ENCODE assay signal across 23 mouse cellular contexts in the genomic region with DNA sequence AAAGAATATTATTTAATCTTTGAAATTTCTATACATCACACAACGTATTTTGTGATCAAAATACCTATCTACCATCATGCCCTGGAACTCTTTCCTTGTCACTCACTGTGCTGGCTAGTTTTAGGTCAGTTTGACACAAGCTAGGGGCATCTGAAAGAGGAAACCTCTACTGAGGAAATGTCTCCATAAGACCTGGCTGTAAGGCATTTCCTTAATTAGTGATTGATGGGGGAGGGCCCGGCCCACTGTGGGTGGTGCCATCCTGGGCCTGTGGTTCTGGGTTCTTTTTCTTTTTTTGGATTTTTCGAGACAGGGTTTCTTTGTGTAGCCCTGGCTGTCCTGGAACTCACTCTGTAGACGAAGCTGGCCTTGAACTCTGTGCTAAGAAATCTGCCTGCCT. TPM values are rescaled to one million over a fixed set of nuclear protein-coding genes. Genes with fewer than 3 reads are reported as not detected.
"Had no signal": no experiment of that assay in that cellular context is flagged by ENCODE, and none has a peak within 500 bp of the region (broad histone marks: within the 10 kb centered on the region; RNA-seq: fewer than 3 reads in every experiment).

No protein-coding gene starts in this region.

- ATAC-seq: lung, postnatal 0 days; midbrain, embryonic 13.5 days; midbrain, embryonic 16.5 days had no signal

- DNase-seq: kidney, adult 2 months; kidney, postnatal 36 days; layer of hippocampus, postnatal 36 days; left cerebral cortex, postnatal 4 days; lung, embryonic 14.5 days had no signal

- H3K4me3 ChIP-seq: left cerebral cortex, adult 2 months; limb, embryonic 12.5 days; limb, embryonic 15.5 days; liver, embryonic 15.5 days; megakaryocyte, embryonic 14.5 days; midbrain, embryonic 10.5 days; midbrain, embryonic 13.5 days; myocyte; neural tube, embryonic 13.5 days had no signal

- H3K9me3 ChIP-seq: limb, embryonic 12.5 days; limb, embryonic 15.5 days; liver, embryonic 15.5 days; megakaryocyte, embryonic 14.5 days; midbrain, embryonic 10.5 days; midbrain, embryonic 13.5 days; neural tube, embryonic 13.5 days had no signal

- H3K27me3 ChIP-seq: limb, embryonic 12.5 days; limb, embryonic 15.5 days; liver, embryonic 15.5 days; midbrain, embryonic 13.5 days; neural tube, embryonic 13.5 days had no signal

- H3K27ac ChIP-seq: kidney, postnatal 0 days; left cerebral cortex, adult 2 months; limb, embryonic 12.5 days; limb, embryonic 15.5 days; liver, embryonic 15.5 days; midbrain, embryonic 10.5 days; midbrain, embryonic 13.5 days; neural tube, embryonic 13.5 days had no signal

- H3K4me1 ChIP-seq: limb, embryonic 12.5 days; limb, embryonic 15.5 days; liver, embryonic 15.5 days; midbrain, embryonic 10.5 days; midbrain, embryonic 13.5 days; neural tube, embryonic 13.5 days had no signal

- H3K9ac ChIP-seq: limb, embryonic 12.5 days; limb, embryonic 15.5 days; liver, embryonic 15.5 days; lung, embryonic 14.5 days; midbrain, embryonic 13.5 days; neural tube, embryonic 13.5 days had no signal

- H3K4me2 ChIP-seq: limb, embryonic 12.5 days; limb, embryonic 15.5 days; liver, embryonic 11.5 days; liver, embryonic 15.5 days; lung, embryonic 14.5 days; midbrain, embryonic 13.5 days; neural tube, embryonic 13.5 days had no signal

- H3K36me3 ChIP-seq: limb, embryonic 12.5 days; limb, embryonic 15.5 days; liver, embryonic 15.5 days; midbrain, embryonic 10.5 days; midbrain, embryonic 13.5 days; neural tube, embryonic 13.5 days had no signal

RNA-seq across cellular contexts. Expression of gene Gm49368, which starts 3.4 kb away (rescaled TPM):
- total RNA-seq: layer of hippocampus, postnatal 10 days; layer of hippocampus, postnatal 36 days; left cerebral cortex, adult 2 months; left cerebral cortex, postnatal 4 days had no signal
- polyA plus RNA-seq: intestine, postnatal 0 days; kidney, adult 2 months; kidney, embryonic 14.5 days; kidney, postnatal 0 days; limb, embryonic 12.5 days; limb, embryonic 15.5 days; liver, embryonic 11.5 days; lung, embryonic 14.5 days; lung, postnatal 0 days; midbrain, embryonic 10.5 days; midbrain, embryonic 13.5 days; midbrain, embryonic 16.5 days; myocyte; neural tube, embryonic 13.5 days; testis, adult 2 months had no signal

RNA-seq across cellular contexts. Expression of gene Trim72, which starts 55.3 kb away (rescaled TPM):
- total RNA-seq: monocyte, adult 5-6 weeks had no signal
- polyA plus RNA-seq: kidney, embryonic 14.5 days; liver, embryonic 11.5 days; lung, embryonic 14.5 days; midbrain, embryonic 10.5 days; midbrain, embryonic 13.5 days; midbrain, embryonic 16.5 days; neural tube, embryonic 13.5 days had no signal
